Mouse (Mus musculus): ENCODE results near the gene Iqgap3. TPM values are rescaled to one million over a fixed set of nuclear protein-coding genes. Genes with fewer than 3 reads are reported as not detected.

Gene Iqgap3
- total RNA-seq, 2 experiments from 2014 or later, result 6.5 to 6.8 TPM

GRCm38 (mm10) chr3:88136346-88136745 is 54.6 kb downstream of the Iqgap3 start:
- no peak for ATAC-seq (replicated peaks; ENCODE audit: low FRiP score, poor library complexity, severe bottlenecking)

- no peak for ATAC-seq (replicated peaks; ENCODE audit: low FRiP score, poor library complexity, severe bottlenecking)
Measured at GRCm38 (mm10) chr3:88136945-88137494, 55.2 kb downstream of the Iqgap3 start.

- no peak for ATAC-seq (replicated peaks; ENCODE audit: low FRiP score, poor library complexity, severe bottlenecking)
Measured at GRCm38 (mm10) chr3:88137821-88138220, 56.0 kb downstream of the Iqgap3 start.

- peak; percentile 58; the same call in 1 of the 2 replicates for ATAC-seq (replicated peaks; ENCODE audit: low FRiP score, poor library complexity, severe bottlenecking)
Measured at GRCm38 (mm10) chr3:88138336-88139242, 56.8 kb downstream of the Iqgap3 start.

- ATAC-seq (replicated peaks; ENCODE audit: low FRiP score, poor library complexity, severe bottlenecking), result no peak
Measured at GRCm38 (mm10) chr3:88139243-88140177, 57.7 kb downstream of the Iqgap3 start.

GRCm38 (mm10) chr3:88140178-88140902 is 58.6 kb downstream of the Iqgap3 start:
- ATAC-seq (replicated peaks; ENCODE audit: low FRiP score, poor library complexity, severe bottlenecking), result no peak

GRCm38 (mm10) chr3:88140903-88141430 is 59.2 kb downstream of the Iqgap3 start:
- ATAC-seq (replicated peaks; ENCODE audit: low FRiP score, poor library complexity, severe bottlenecking), result no peak

GRCm38 (mm10) chr3:88141439-88141786 is 59.6 kb downstream of the Iqgap3 start:
- ATAC-seq (replicated peaks; ENCODE audit: low FRiP score, poor library complexity, severe bottlenecking), result no peak

GRCm38 (mm10) chr3:88141787-88142523 is 60.2 kb downstream of the Iqgap3 start, which contains the start of gene Mef2d:
TSS of gene Mef2d (plus strand) at chr3:88142372.
- peak; percentile 64 for ATAC-seq (replicated peaks; ENCODE audit: low FRiP score, poor library complexity, severe bottlenecking)

- no peak for ATAC-seq (replicated peaks; ENCODE audit: low FRiP score, poor library complexity, severe bottlenecking)
Measured at GRCm38 (mm10) chr3:88142546-88142915, 60.8 kb downstream of the Iqgap3 start.

- ATAC-seq (replicated peaks; ENCODE audit: low FRiP score, poor library complexity, severe bottlenecking), result peak; percentile 25
Measured at GRCm38 (mm10) chr3:88142916-88143771, 61.4 kb downstream of the Iqgap3 start.

GRCm38 (mm10) chr3:88143961-88144486 is 62.3 kb downstream of the Iqgap3 start:
- ATAC-seq (replicated peaks; ENCODE audit: low FRiP score, poor library complexity, severe bottlenecking), result 0 out of 2 replicates have a peak, but pooled peaks have one; percentile 7

GRCm38 (mm10) chr3:88144648-88145410 is 63.1 kb downstream of the Iqgap3 start:
- ATAC-seq (replicated peaks; ENCODE audit: low FRiP score, poor library complexity, severe bottlenecking), result no peak

GRCm38 (mm10) chr3:88145411-88145782 is 63.6 kb downstream of the Iqgap3 start:
- no peak for ATAC-seq (replicated peaks; ENCODE audit: low FRiP score, poor library complexity, severe bottlenecking)

GRCm38 (mm10) chr3:88145952-88146351 is 64.2 kb downstream of the Iqgap3 start:
- peak; percentile 71 for ATAC-seq (replicated peaks; ENCODE audit: low FRiP score, poor library complexity, severe bottlenecking)

GRCm38 (mm10) chr3:88146376-88147112 is 64.8 kb downstream of the Iqgap3 start:
- ATAC-seq (replicated peaks; ENCODE audit: low FRiP score, poor library complexity, severe bottlenecking), result no peak

Data from erythroblast, adult 5-6 weeks (primary cell).